Mouse (Mus musculus): Measurements from ENCODE around the gene Bsg. TPM values are rescaled to one million over a fixed set of nuclear protein-coding genes. Genes with fewer than 3 reads are reported as not detected.

The Bsg gene
- polyA plus RNA-seq, 2 experiments, result 579 to 809 TPM

GRCm38 (mm10) chr10:79669576-79670057 is 34.7 kb upstream of the Bsg start:
- no peak for TF ChIP-seq CTCF (IDR thresholded peaks at IDR 0.05; ENCODE audit: low read depth)
- no peak for TF ChIP-seq EP300 (IDR thresholded peaks at IDR 0.05; ENCODE audit: low read depth)
- Histone ChIP-seq H3K36me3 (replicated peaks; ENCODE audit: control insufficient read depth, insufficient read depth, low read depth) (no peaks in the 10 kb centered on the region), H3K9me3 (ENCODE audit: control insufficient read depth, low read length) (no peaks in the 10 kb centered on the region), H3K4me2 (ENCODE audit: low read depth) (peak overlapping the region; percentile 92), H3K27me3 (ENCODE audit: control insufficient read depth, insufficient read depth, low read length) (no peaks in the 10 kb centered on the region), H3K4me3 (ENCODE audit: insufficient read depth in 1 of 2, low read depth in 2 of 2, low read length in 2 of 2) (peak overlapping the region; percentile 81 to 87), H3K9ac (replicated peaks) (peak overlapping the region; percentile 80), H3K4me1 (replicated peaks; ENCODE audit: control insufficient read depth in 2 of 2, insufficient read depth in 2 of 2, low read length in 1 of 2) (peaks cover 6 to 11% of the 10 kb centered on the region in 2 experiments), H3K27ac (peak overlapping the region; percentile 46)
- WGBS (ENCODE audit: insufficient replicate concordance), result under 1% methylated on average over 47 of the region's 47 CpGs
- ATAC-seq (ENCODE audit: insufficient read depth), result peak; percentile 62
- peak in 1 of 3 experiments; percentile 47 for DNase-seq (ENCODE audit: low read depth in 3 of 3, low spot score in 3 of 3)

DNA sequence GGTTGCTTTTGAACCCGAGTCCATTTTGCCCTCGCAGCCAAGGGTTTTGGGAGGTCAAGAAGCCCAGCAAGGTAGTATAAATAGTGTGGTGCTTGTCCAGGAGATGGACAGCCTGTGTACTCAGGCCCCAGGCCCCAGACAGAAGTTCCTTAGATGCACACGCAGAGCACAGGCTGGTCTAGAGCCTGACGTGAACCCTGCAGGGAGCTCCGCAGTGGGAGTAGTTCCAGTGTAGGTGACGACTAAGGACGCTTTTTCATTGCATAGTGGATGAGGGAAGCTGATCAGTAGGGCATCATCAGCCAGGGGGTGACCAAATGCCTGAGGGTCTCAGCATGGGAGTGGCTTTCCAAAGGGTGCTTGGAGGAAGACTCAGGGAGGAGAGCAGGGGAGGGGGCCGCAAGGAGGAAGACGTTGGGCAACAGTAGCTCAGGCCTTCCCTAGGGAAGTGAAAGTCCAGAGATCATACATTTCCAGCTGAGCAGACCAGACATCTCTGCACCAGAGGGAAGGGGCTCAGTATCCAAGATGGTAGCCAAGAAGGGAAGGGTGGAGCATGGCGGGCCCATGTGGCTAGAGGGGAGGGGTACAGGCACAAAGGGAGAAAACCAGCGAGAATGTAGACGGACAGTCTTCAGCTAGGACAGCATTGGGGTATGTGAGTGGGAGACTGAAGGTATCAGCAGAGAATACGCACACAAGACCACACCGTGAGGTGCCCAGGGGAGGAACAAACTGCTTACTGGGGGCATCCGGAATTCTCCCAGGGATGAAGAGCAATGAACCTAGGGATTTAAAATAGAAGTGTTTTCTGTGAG is 34.0 kb upstream of the Bsg start:
- Histone ChIP-seq H3K4me1 (replicated peaks; ENCODE audit: control insufficient read depth in 2 of 2, insufficient read depth in 2 of 2, low read length in 1 of 2) (peaks cover 6 to 11% of the 10 kb centered on the region in 2 experiments), H3K9ac (replicated peaks) (peak overlapping the region; percentile 80), H3K4me3 (ENCODE audit: insufficient read depth in 1 of 2, low read depth in 2 of 2, low read length in 2 of 2) (peak overlapping the region; percentile 81 to 87), H3K4me2 (ENCODE audit: low read depth) (peak overlapping the region; percentile 92), H3K36me3 (replicated peaks; ENCODE audit: control insufficient read depth, insufficient read depth, low read depth) (no peaks in the 10 kb centered on the region), H3K9me3 (ENCODE audit: control insufficient read depth, low read length) (no peaks in the 10 kb centered on the region), H3K27me3 (ENCODE audit: control insufficient read depth, insufficient read depth, low read length) (no peaks in the 10 kb centered on the region), H3K27ac (no peak overlapping the region)
- no peak for TF ChIP-seq EP300 (IDR thresholded peaks at IDR 0.05; ENCODE audit: low read depth)
- 0 out of 2 replicates have a peak, but pooled peaks have one; percentile 5 for TF ChIP-seq CTCF (IDR thresholded peaks at IDR 0.05; ENCODE audit: low read depth)
- ATAC-seq (ENCODE audit: insufficient read depth), result peak; percentile 17; the same call in 1 of the 2 replicates
- no peak for DNase-seq (ENCODE audit: low read depth in 3 of 3, low spot score in 3 of 3)
- WGBS (ENCODE audit: insufficient replicate concordance), result 28% methylated on average over 15 of the region's 15 CpGs

DNA sequence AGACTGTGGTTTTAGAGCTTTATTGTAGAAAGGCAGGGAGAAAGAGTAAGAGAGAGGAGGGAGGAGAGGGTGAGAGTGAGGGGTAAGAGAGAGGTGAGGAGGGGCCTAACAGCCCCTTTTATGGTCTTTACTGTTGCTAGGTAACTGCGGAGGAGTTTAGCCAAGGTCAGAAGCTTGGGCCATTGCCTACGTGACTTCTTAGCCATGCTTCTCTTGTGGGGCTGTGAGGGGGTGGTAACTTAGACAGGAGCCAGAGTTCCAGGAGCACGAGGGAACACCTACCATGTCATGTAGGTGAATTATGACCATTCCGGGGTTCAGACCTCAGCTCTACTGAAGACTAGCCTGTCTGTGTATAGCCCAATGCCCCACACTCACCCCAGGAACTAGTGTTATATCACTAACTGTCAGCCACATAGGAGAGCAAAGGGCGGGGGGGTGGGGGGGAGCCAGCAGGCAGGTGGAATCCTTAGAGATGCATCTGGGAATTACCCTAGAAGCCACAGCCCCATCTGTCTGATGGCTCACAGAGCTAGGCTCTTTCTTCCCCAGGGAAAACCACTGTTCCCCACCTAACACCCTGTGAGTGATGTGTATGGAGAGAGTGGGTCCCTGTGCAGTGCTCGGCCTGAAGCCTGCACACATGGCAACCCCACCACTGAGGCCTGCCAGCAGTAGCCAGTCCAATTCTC is 32.7 kb upstream of the Bsg start:
- no peaks in the 10 kb centered on the region for H3K36me3 ChIP-seq (replicated peaks; ENCODE audit: control insufficient read depth, insufficient read depth, low read depth)
- H3K4me2 ChIP-seq (ENCODE audit: low read depth), result no peak overlapping the region
- no peaks in the 10 kb centered on the region for H3K9me3 ChIP-seq (ENCODE audit: control insufficient read depth, low read length)
- H3K9ac ChIP-seq (replicated peaks), result no peak overlapping the region
- DNase-seq (ENCODE audit: low read depth in 3 of 3, low spot score in 3 of 3), result no peak
- no peak overlapping the region for H3K4me3 ChIP-seq (ENCODE audit: insufficient read depth in 1 of 2, low read depth in 2 of 2, low read length in 2 of 2)
- H3K27me3 ChIP-seq (ENCODE audit: control insufficient read depth, insufficient read depth, low read length), result no peaks in the 10 kb centered on the region
- no peak for ATAC-seq (ENCODE audit: insufficient read depth)
- WGBS (ENCODE audit: insufficient replicate concordance), result 67% methylated on average over 6 of the region's 6 CpGs
- H3K4me1 ChIP-seq (replicated peaks; ENCODE audit: control insufficient read depth in 2 of 2, insufficient read depth in 2 of 2, low read length in 1 of 2), result peaks cover 6 to 11% of the 10 kb centered on the region in 2 experiments
- TF ChIP-seq CTCF (IDR thresholded peaks at IDR 0.05; ENCODE audit: low read depth) (no peak), EP300 (IDR thresholded peaks at IDR 0.05; ENCODE audit: low read depth) (no peak)
- H3K27ac ChIP-seq, result no peak overlapping the region

GRCm38 (mm10) chr10:79672088-79672455 is 32.2 kb upstream of the Bsg start:
- Histone ChIP-seq H3K27ac (no peak overlapping the region), H3K4me2 (ENCODE audit: low read depth) (no peak overlapping the region), H3K9me3 (ENCODE audit: control insufficient read depth, low read length) (no peaks in the 10 kb centered on the region), H3K4me3 (ENCODE audit: insufficient read depth in 1 of 2, low read depth in 2 of 2, low read length in 2 of 2) (no peak overlapping the region), H3K4me1 (replicated peaks; ENCODE audit: control insufficient read depth in 2 of 2, insufficient read depth in 2 of 2, low read length in 1 of 2) (peaks cover 6 to 11% of the 10 kb centered on the region in 2 experiments), H3K9ac (replicated peaks) (no peak overlapping the region), H3K27me3 (ENCODE audit: control insufficient read depth, insufficient read depth, low read length) (no peaks in the 10 kb centered on the region), H3K36me3 (replicated peaks; ENCODE audit: control insufficient read depth, insufficient read depth, low read depth) (no peaks in the 10 kb centered on the region)
- WGBS (ENCODE audit: insufficient replicate concordance), result 66% methylated on average over 3 of the region's 3 CpGs
- TF ChIP-seq CTCF (IDR thresholded peaks at IDR 0.05; ENCODE audit: low read depth) (0 out of 2 replicates have a peak, but pooled peaks have one; percentile 18), EP300 (IDR thresholded peaks at IDR 0.05; ENCODE audit: low read depth) (no peak)
- ATAC-seq (ENCODE audit: insufficient read depth), result no peak
- no peak for DNase-seq (ENCODE audit: low read depth in 3 of 3, low spot score in 3 of 3)

DNA sequence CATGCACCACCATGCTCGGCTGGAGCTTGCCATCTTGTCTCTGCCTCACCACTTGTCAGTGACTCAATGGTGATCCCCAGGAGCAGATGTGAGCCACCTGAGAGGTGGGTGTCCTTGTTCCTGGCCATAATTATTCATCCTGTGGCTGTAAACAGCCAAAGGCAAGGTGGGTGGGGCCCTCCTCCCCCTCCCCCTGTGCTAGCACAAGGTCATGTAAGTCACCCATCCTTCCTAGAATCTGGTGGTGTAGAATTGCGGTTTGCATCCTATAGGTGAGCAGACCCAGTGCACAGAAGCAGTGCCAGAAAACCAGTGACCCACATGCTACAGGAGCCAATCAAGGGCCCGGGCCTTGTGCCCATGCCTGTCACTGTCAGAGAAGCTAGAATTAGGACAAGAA is 31.2 kb upstream of the Bsg start:
- 0 out of 2 replicates have a peak, but pooled peaks have one; percentile 7 for TF ChIP-seq EP300 (IDR thresholded peaks at IDR 0.05; ENCODE audit: low read depth)
- TF ChIP-seq CTCF (IDR thresholded peaks at IDR 0.05; ENCODE audit: low read depth), result no peak
- Histone ChIP-seq H3K9ac (replicated peaks) (no peak overlapping the region), H3K27me3 (ENCODE audit: control insufficient read depth, insufficient read depth, low read length) (no peaks in the 10 kb centered on the region), H3K9me3 (ENCODE audit: control insufficient read depth, low read length) (no peaks in the 10 kb centered on the region), H3K27ac (no peak overlapping the region), H3K4me2 (ENCODE audit: low read depth) (no peak overlapping the region), H3K4me3 (ENCODE audit: insufficient read depth in 1 of 2, low read depth in 2 of 2, low read length in 2 of 2) (no peak overlapping the region), H3K4me1 (replicated peaks; ENCODE audit: control insufficient read depth in 2 of 2, insufficient read depth in 2 of 2, low read length in 1 of 2) (peaks cover 6 to 11% of the 10 kb centered on the region in 2 experiments), H3K36me3 (replicated peaks; ENCODE audit: control insufficient read depth, insufficient read depth, low read depth) (no peaks in the 10 kb centered on the region)
- ATAC-seq (ENCODE audit: insufficient read depth) (no peak), DNase-seq (ENCODE audit: low read depth in 3 of 3, low spot score in 3 of 3) (no peak)
- WGBS (ENCODE audit: insufficient replicate concordance), result 68% methylated on average over 3 of the region's 3 CpGs
